Mouse (Mus musculus) MEL-GATA-1-ER (cell line): ENCODE data around the gene Arhgef40.
"Not testable (repeated sequence)": the region's sequence is repeated elsewhere in the genome, so short reads cannot be mapped to it uniquely, and the experiment has no call there.

ENCODE experiments used
- DNase-seq: peaks from one replicate; pipeline ENCODE4 v3.0.0-alpha.2; 2012; ENCODE audit warnings: low read depth; ENCODE audit errors: extremely low read depth

The Arhgef40 gene

DNA sequence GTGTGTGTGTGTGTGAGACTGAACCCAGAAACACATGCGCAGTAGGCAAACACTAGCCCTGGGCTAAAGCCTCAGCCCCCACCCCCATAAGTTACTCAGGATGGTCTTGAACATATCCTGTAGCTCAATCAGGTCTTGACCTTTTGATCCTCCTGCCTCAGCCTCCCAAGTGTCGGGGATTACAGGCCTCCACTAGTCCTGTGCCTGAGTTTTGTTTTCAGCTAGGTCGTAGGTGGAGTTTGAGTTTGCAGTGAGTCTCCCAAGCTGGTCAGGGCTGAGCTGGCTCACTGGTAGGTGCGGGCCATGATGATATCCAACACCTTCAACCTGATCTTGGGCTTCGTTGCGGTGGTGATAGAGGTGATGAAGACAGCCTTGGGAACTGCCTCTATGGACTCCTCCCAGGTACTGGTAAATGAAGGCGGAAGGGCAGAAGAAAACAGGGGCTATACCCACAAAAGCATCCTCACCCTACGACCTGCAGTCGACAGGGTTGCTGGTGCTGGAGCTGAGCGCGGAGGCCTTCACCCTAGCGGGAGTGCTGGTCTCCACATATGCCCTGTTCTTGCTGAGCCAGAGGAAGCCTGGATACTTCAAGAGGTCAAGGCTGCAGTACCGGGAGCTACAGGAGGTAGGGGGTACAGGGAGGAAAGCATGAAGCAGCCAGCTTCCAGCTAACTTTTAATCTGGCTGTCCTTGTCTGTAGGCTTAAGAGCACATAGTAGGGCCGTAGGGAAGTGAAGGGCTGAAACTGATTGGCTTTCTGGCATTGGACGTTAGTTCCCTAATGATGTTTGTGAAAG is 33.9 kb downstream of the Arhgef40 start:
- no peak for DNase-seq

DNA sequence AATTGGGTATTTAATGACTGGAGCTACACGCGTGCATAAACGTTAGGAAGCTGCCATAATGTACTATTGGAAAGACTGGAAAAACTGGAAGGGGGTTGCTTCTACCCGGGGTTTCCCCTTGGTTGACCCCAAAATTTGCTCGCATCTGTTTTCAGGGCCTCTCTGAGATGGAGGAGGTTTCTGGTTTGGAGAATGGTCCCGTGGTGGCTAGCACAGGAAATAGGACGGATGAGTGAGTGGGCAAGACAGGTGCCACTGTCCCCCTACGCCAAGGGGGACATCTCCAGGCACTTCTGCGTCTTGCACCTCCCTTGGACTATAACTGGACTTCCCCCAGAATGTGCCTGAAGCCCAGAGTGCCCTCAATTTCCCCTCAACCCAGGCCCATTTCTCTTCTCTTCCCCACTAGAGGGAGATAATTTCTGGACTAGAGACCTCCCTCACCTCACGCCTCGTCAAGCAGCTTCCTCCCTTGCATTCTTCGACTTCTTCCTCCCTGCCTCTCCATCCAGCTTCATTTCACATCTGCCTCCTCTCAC is 34.6 kb downstream of the Arhgef40 start:
- DNase-seq = no peak

DNA sequence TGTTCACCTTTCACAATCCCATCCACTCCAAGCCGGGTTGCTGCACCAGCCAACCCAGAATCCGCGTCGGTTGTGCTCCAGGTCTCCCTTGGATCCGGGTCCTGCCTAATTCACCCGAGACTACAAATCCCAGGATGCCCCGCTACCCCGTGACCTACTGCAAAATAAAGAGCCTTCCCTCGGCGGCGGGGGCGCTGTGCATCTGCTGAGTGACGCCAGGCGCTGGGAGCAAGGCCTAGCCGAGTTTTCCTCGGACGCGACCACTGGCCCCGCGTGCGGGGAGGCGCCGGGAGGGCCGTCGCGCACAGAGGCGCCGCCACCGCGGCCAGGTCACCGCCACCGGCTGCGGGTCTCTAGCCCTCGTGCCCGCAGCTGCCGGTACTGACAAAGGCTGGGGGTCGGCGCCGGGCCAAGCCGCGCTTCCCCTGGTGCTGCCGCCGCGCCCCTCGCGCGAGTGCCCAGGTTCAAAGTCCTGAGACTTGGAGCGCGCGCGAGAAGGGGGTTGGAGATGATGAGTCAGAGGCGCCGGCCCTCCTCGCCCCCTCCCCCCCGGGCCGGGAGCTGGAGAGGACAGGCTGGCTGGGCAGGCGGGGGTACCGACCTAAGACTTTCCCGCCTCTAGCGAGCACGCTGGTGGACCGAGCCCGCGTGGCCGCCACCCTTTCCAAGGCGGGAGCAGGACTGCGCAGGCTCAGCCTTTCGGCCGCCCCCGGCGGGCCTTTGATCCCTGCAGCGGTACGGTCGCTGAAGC is 35.2 kb downstream of the Arhgef40 start:
- peak; percentile 93 for DNase-seq

DNA sequence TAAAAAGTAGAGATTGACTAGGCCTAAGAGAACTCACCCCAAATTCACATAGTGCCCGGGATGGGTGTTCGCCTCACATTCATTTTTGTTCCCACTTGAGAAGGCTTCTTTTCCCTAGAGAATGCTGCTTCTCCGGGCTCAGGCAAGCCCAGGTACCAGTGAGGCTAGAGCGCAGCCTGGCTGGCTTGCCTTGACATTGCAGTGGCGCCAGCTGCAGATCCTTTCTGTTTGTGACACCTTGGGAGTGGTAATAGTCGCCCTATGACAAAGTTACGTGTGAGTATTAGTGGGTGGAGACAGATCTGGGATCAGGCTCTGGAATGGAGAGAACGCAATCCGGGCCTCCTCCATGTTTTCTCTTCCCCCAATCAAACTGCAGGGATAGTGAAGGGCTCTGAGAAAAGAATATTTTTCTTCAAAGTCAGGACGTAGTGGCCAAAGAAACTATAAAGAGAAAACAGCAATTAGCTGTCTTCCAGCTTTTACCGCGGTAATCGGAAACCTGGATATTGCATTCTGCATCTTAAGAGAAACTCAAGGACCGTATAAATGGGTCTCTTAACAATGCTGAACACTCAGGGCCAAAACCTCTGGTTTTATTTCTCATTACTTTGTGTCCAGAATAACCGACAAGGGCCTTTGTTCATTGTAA is 36.1 kb downstream of the Arhgef40 start, which contains the start of gene Zfp219:
TSS of gene Zfp219 (minus strand) at position 248 of the 652 bp plus-strand sequence.
- peak; percentile 96 for DNase-seq

DNA sequence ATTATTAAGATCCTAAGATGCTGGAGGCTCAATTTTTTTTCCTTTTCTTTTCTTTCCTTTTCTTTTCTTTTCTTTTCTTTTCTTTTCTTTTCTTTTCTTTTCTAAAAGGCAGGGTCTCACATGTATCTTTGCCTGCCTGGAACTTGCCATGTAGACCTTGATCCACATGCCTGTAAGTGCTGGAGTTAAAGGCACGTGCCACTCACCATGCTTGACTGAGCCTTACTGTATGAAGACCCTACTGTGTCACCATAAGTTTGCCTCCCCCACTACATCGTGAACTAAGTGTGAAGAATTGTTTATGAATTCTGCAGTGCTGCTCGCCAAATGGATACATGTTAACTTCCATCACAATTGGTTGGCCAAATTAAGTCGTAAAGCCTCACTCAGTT is 36.6 kb downstream of the Arhgef40 start:
- DNase-seq = no peak

DNA sequence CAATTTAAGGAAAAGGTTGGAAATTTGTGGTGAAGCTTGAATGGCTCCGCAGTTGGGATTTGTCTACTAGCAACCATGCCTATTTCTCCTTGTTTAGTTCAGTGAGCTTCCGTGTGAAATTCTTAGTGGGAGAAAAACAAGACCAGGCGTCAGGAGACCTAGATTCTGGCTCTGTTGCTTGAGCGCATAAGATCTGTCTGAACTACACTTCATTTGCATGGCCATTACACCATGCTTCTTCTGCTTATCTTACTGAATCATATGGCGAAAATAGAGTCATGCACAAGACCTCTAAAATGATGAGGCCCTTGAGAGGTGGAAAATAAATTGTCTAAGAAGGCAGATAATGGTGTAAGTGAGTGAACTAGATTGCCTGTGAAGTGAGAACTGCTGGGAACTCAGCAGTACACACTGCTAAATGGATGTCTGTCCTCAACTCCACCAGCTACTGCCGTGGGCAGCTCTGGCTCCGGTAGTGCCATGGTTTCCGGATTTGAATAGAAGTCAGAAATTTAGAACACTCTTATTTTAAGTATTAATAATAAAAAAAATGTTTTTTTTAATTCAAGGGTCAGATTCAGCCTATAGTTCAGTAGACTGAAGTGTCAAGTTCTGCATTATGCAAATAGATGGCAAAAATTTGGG is 37.2 kb downstream of the Arhgef40 start:
- DNase-seq = peak; percentile 72

DNA sequence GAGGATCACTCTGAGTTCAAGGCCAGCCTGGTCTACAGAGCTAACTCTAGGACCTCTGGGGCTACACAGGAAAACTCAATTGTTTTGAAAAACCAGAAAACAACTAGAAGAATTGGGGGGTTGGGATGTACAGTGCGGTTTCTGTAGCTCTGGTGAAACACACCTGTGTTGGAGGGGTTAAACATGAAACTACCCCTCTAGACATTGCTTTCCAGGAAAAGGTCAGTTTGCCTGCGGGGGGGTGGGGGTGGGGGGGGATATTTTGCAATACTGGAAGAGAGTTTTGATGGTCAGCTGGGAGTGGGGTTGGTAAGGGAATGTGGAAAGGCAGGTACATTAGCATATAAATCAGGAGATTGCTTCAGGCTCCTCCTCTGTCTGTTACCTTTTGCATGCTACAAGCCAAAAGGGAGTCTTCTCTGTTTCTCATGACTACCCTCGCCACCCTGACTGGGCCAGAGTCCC is 37.8 kb downstream of the Arhgef40 start:
- DNase-seq = no peak

DNA sequence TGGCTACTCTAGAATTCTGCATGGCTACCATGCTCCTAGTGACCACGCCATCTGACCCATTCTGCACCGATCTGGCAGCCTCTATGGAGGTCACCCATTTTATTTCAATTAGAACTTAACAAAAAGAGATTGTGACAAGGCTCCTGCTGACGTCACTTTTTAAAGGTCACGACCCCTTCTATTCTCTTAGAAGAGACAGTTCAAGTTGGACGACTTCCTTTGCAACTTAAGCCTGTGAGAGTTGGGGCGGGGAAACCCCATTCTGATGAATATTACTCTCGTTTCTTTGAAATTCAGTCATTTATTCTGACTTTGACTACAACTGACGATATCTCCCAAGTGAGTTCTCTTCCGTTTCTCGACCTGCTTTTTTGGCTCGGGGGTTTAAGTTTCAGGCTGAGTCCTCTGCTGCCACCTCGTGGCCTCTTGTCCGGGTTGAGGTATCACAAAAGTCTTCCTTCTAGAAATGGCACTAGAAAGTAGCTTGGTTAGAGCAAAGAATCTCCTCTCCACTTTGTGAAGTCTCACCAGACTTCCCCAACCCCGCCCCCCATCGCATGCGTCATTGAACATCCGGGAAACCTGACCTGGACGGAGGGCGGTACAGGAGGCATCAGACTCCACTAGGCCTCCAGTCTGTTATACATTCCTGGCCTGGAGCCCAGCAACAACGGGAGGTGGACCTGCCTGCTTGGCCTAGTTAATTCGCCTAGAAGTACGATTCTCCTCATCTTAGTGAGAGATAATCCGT is 38.4 kb downstream of the Arhgef40 start:
- DNase-seq = peak; percentile 94

DNA sequence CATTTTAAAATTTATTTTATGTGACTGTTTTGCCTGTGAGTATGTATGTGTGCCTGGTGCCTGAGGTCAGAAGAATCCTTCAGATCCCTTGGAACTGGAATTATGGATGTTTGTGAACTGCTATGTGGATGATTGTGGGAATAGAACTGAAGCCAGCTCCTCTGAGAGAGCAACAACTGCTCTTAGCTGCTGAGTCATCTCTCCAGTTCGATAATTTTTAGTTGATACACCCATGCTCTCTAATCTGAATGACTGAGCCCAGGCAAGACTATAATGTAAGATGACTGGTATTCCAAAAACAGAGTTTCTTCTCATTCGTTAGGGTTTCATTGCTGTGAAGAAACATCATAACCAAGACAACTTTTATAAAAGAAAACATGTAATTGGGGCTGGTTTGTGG is 39.6 kb downstream of the Arhgef40 start:
- DNase-seq = no peak

DNA sequence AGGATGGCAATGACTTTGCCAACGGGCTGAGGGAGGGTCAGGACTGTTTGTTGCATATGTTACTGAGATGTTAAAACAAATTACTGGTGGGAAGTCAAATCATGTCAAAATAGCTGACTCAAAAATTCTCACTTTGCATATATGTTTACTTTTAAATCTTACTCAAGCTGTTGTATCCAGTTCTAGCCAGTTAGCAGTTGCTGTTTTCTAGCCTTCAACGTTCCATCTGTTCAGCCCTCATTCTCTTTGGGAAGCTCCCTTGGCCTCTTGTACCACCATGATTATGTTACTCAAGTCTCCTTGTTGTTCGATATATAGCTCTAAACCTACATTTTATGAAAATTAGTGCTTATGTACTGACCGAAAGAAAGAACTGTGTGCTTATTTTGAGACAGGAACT is 41.8 kb downstream of the Arhgef40 start:
- no peak for DNase-seq

DNA sequence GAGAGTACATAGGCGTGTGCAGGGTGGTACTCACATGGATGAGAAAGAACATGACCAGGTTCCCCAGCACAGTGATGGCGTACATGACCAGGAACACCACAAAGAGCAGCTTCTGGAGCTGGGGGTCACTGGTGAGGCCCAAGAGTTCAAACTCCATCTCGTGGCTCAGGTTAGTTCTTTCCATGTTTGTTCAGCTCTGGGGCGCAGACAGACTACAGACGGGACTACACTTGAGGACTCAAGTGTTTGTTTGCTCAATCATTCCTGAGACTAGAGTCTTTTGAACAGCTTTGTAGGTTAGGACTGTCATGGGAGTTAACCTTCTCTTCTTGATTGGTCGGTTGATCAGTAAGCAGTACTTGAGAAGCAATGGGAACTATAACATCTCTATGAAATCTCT is 51.4 kb downstream of the Arhgef40 start:
- DNase-seq = no peak

DNA sequence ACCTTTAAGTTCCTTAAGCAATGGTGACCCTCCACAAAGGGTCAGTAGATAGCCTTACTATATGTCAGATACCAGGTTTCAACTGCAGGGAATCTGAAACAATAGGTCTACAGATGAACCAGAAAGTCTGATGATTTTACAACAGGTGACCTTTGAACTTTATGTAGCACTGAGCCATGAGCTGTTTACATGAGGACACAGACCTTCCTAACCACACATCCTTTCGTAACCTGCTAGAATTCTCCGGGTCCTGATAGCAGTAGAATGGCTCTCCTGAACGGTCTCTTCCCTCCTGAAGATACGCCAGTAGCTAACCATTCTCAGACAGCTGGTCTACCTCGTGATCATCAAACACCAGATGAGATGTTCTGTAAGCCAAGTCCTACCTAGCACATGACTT is 54.8 kb downstream of the Arhgef40 start:
- no peak for DNase-seq

DNA sequence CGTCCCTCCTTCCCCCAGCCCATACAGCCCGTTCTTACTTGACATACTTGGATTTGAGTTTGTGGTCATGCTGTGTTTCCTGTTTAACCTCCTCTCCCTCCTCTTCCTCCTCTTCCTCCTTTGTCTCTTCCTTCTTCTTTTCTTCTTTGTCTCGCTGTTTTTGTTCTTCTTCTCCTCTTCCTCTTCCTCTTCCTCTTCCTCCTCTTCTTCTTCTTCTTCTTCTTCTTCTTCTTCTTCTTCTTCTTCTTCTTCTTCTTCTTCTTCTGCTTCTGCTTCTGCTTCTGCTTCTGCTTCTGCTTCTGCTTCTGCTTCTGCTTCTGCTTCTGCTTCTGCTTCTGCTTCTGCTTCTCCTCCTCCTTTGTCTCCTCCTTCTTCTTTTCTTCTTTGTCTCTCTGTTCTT is 57.8 kb downstream of the Arhgef40 start, which contains the start of gene Olfr221:
TSS of gene Olfr221 (minus strand) at position 101 of the 400 bp plus-strand sequence.
- not testable (repeated sequence) for DNase-seq

DNA sequence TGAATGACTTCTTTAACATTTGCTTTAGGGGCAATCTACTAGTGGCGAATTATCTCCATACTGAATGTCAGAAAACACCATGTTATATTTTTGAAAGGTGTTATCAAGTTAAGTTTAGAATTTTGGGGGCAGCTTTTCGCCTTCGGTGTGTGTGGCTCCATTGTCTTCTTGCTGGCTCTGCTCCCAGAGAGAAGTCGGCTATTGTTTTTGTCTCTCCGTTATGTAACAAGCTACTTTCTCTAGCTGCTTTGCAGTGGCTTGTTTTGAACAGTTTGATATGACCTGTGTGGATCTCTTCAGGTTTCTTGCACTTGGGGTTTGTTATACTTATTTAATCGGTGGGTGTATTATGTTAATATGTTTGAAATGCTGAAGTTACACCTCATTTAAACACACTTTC is 58.9 kb downstream of the Arhgef40 start:
- no peak for DNase-seq

DNA sequence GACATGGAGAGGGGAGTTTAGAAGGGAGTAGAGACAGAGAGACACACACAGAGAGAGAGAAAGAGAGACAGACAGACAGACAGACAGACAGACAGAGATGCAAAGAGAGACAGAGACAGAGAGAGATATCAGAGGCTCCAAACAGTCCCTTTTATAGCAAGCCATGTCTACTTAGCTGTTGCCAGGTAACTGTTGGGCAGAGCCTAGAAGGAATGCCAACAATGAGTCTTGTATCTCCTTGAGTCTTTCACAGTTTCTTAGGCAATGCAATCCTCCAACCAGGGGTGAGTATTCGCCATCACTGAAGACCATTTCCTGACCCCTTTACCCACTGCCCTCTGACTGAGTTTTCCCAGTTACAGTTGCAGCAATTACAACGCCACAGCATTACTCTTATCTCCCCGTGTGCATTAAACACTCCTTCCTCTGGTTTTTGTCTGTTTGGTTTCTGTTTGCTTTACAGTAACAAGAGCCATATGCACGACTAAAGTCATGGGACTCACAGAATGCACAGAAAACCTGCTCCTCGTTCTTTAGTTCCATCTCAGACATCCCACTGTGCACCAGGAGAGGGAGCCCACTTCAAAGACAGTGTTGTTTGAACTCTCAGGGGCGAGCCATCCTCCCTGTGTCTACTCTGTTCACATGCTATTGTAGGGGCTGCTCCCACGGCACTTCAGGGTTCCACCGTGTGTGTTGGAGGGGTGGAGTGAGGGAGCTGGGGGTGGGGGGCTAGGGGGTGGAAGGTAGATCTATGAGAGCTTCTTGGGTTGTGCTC is 60.6 kb downstream of the Arhgef40 start:
- DNase-seq = peak; percentile 67

DNA sequence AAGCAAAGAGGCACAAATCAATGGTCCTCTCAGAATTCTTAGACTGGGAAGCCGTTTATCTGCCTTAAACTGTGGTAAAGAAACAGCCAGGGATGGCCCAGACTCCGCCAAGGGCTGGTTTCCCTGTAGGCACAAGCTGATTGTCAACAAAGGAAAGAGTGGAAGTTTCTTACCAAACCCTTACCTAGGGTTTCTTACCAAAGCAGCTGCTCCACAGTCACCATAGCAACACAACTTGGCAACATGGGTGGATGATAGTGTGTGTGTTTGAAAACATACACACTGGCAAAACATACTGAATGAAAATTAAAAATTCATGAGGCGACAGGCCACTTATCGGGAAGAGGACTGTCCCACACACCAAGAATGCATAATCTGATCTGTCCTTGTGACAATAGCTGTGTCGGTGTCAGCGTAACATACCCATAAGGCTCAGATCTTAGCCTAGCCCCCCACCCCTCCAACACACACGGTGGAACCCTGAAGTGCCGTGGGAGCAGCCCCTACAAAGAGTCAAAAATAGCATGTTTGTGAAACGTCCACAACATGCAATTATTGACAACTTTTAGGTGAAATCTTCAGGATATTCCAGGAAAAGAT is 61.5 kb downstream of the Arhgef40 start:
- DNase-seq = no peak

DNA sequence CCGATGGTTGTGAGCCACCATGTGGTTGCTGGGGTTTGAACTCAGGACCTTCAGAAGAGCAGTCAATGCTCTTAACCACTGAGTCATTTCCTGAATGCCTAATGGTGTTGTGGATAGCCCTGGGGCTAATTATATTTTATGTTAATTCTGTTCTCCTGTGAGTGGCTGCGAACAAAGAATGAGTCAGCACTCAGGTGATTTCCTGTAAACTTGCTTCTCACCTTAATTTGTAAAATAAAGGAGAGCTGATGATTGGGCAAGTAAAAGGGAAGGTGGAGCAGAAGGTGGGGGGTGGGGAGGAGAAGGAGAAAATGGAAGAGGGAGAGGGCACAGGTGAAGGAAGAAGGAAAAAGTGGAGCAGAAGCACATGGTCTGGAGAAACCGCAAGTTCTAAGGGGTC is 68.2 kb downstream of the Arhgef40 start:
- DNase-seq = not testable (repeated sequence)
